Mouse (Mus musculus): ENCODE data around the gene Rpl37a.

Rpl37a gene

GRCm38 (mm10) chr1:72738946-72739680, 28.0 kb downstream of the Rpl37a start:
- no peak for DNase-seq

GRCm38 (mm10) chr1:72739681-72740063, 28.6 kb downstream of the Rpl37a start:
- DNase-seq, result no peak

GRCm38 (mm10) chr1:72741406-72741805, 30.3 kb downstream of the Rpl37a start:
- no peak for DNase-seq

- DNase-seq, result no peak
Measured at GRCm38 (mm10) chr1:72744816-72745506, 33.9 kb downstream of the Rpl37a start.

GRCm38 (mm10) chr1:72746382-72746781, 35.3 kb downstream of the Rpl37a start:
- DNase-seq, result no peak

- no peak for DNase-seq
Measured at GRCm38 (mm10) chr1:72751371-72751781, 40.3 kb downstream of the Rpl37a start.

- DNase-seq, result no peak
Measured at GRCm38 (mm10) chr1:72753211-72753610, 42.1 kb downstream of the Rpl37a start.

GRCm38 (mm10) chr1:72755227-72755626, 44.1 kb downstream of the Rpl37a start:
- DNase-seq, result no peak

- DNase-seq, result no peak
Measured at GRCm38 (mm10) chr1:72755801-72756200, 44.7 kb downstream of the Rpl37a start.

- no peak for DNase-seq
Measured at GRCm38 (mm10) chr1:72759758-72760157, 48.7 kb downstream of the Rpl37a start.

All from thymus, postnatal 36 days (tissue).